In genomic region chr10:115171351-115171818, GRCm38 (mm10) we compare ENCODE assay signal across 10 mouse cellular contexts. TPM values are rescaled to one million over a fixed set of nuclear protein-coding genes. Genes with fewer than 3 reads are reported as not detected.
A peak's percentile ranks its signal among the peaks of the same experiment; 100 is the strongest.
DNase-seq lines count a peak whose midpoint lies in the region; ATAC-seq and TF ChIP-seq lines count a peak whose summit lies in the region.
"Had no signal": no experiment of that assay in that cellular context is flagged by ENCODE, and none has a peak within 500 bp of the region (broad histone marks: within the 10 kb centered on the region; RNA-seq: fewer than 3 reads in every experiment).

No protein-coding gene starts in this region.

- WGBS in hindbrain, embryonic 15.5 days, result 35% methylated on average over 8 of the region's 8 CpGs
- 45% methylated on average over 8 of the region's 8 CpGs for WGBS in neural tube, embryonic 13.5 days

- no peaks in the 10 kb centered on the region for H3K36me3 ChIP-seq in hindbrain, embryonic 15.5 days
- H3K36me3 ChIP-seq in neural tube, embryonic 13.5 days, result no peaks in the 10 kb centered on the region

- peaks cover 28% of the 10 kb centered on the region for H3K4me1 ChIP-seq in hindbrain, embryonic 15.5 days (replicated peaks)
- H3K4me1 ChIP-seq in neural tube, embryonic 13.5 days (replicated peaks), result peaks cover 33% of the 10 kb centered on the region

- no peak for TF ChIP-seq POLR2A in brain, embryonic 14.5 days (IDR thresholded peaks at IDR 0.05; ENCODE audit: borderline replicate concordance, extremely low read depth, insufficient read depth, insufficient read length, poor library complexity, severe bottlenecking)

- no peak overlapping the region for H3K4me2 ChIP-seq in hindbrain, embryonic 15.5 days
- H3K4me2 ChIP-seq in neural tube, embryonic 13.5 days, result no peak overlapping the region

- peak; percentile 61; the same call in 1 of the 2 replicates for ATAC-seq in hindbrain, embryonic 15.5 days (ENCODE audit: low FRiP score, low read depth)
- peak; percentile 64; the same call in 1 of the 2 replicates for ATAC-seq in neural tube, embryonic 13.5 days (ENCODE audit: low read depth)
- ATAC-seq: Patski had no signal

- H3K4me3 ChIP-seq in hindbrain, embryonic 15.5 days, result no peak overlapping the region
- H3K4me3 ChIP-seq in neural tube, embryonic 13.5 days, result no peak overlapping the region

- no peak for TF ChIP-seq CTCF in brain, embryonic 14.5 days (IDR thresholded peaks at IDR 0.05; ENCODE audit: borderline replicate concordance, extremely low read depth, insufficient read depth, insufficient read length)

- H3K9me3 ChIP-seq in hindbrain, embryonic 15.5 days, result no peaks in the 10 kb centered on the region
- H3K9me3 ChIP-seq in neural tube, embryonic 13.5 days, result no peaks in the 10 kb centered on the region

- H3K27me3 ChIP-seq in hindbrain, embryonic 15.5 days, result no peaks in the 10 kb centered on the region
- H3K27me3 ChIP-seq in neural tube, embryonic 13.5 days, result no peaks in the 10 kb centered on the region
- H3K27me3 ChIP-seq: Patski had no signal

- H3K9ac ChIP-seq in hindbrain, embryonic 15.5 days, result no peak overlapping the region
- H3K9ac ChIP-seq in neural tube, embryonic 13.5 days, result no peak overlapping the region

- peak; percentile 28 for DNase-seq in layer of hippocampus, adult 11-12 months (ENCODE audit: low spot score)
- no peak for DNase-seq in layer of hippocampus, adult 9-10 months (ENCODE audit: low spot score)
- peak; percentile 94 for DNase-seq in brain, embryonic 14.5 days (ENCODE audit: low read depth)
- no peak for DNase-seq in kidney, postnatal 25 days
- no peak for DNase-seq in adrenal gland, postnatal 4 days (ENCODE audit: low spot score in 2 of 2)
- DNase-seq in gastrocnemius, postnatal 36 days, result no peak

- H3K27ac ChIP-seq in hindbrain, embryonic 15.5 days (replicated peaks), result no peak overlapping the region
- peak overlapping the region; percentile 23; the same call in 1 of the 2 replicates for H3K27ac ChIP-seq in neural tube, embryonic 13.5 days (replicated peaks)

- intact Hi-C loops in gastrocnemius, postnatal 36 days (cut with DNase I), result no loop called here

RNA-seq across cellular contexts. Expression of gene Tph2, which starts 13.4 kb away (rescaled TPM):
- polyA plus RNA-seq in brain, embryonic 14.5 days (2012; rRNA removed), result 1.6 and 3.2 TPM in 2 replicates
- polyA plus RNA-seq in hindbrain, embryonic 15.5 days (2015; fragmentation: Nextera tagmentation; extraction: Ambion mirVana), result 8.4 and 8.8 TPM in 2 replicates
- 0.25 and 0.60 TPM in 2 replicates for polyA plus RNA-seq in neural tube, embryonic 13.5 days (2015; fragmentation: Nextera tagmentation; extraction: Ambion mirVana)
- under 1 TPM; 0.11 to 0.14 TPM for total RNA-seq in adrenal gland, postnatal 4 days (2021)
- total RNA-seq in gastrocnemius, postnatal 36 days (2021), result not detected
- polyA plus RNA-seq: Patski; small intestine, adult 2 months had no signal

Comparison
In these comparisons a context has a peak if more than half of its experiments do, and no peak if none do; other contexts are left out.
1. DNase-seq: peak in layer of hippocampus, adult 11-12 months (single experiment) and brain, embryonic 14.5 days (single experiment); none in layer of hippocampus, adult 9-10 months (single experiment), kidney, postnatal 25 days (0 of 2), adrenal gland, postnatal 4 days (0 of 2) and gastrocnemius, postnatal 36 days (0 of 2).